ENCODE assay signal across 11 mouse cellular contexts in the genomic region with DNA sequence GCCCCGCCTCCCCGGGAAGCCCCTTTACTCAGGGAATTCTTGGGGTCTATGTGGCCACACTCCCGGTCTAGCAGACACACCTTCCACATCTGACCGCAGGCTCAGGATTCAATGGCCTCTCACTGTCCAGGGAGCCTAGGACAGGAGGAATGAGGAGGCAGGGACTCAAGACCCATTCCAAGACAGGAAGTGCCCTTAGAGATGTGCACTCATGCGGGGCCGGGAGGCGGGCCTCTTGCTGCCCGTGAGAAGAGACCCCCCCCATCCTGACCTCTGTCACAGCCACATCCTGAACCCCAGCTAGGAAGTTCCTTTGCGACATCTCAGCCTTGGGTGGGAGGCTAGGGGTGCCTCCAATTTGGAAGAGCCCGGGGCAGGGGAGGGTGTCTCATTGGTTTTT. TPM values are rescaled to one million over a fixed set of nuclear protein-coding genes. Genes with fewer than 3 reads are reported as not detected.
DNase-seq lines count a peak whose midpoint lies in the region; ATAC-seq and TF ChIP-seq lines count a peak whose summit lies in the region.
"Had no signal": no experiment of that assay in that cellular context is flagged by ENCODE, and none has a peak within 500 bp of the region (broad histone marks: within the 10 kb centered on the region; RNA-seq: fewer than 3 reads in every experiment).

No protein-coding gene starts in this region.

- H3K36me3 ChIP-seq in forebrain, embryonic 11.5 days (ENCODE audit: control insufficient read depth, insufficient read depth, low read length): no peaks in the 10 kb centered on the region
- no peaks in the 10 kb centered on the region for H3K36me3 ChIP-seq in forebrain, embryonic 15.5 days
- H3K36me3 ChIP-seq in limb, embryonic 12.5 days: no peaks in the 10 kb centered on the region
- H3K36me3 ChIP-seq in thymus, adult 2 months (ENCODE audit: control insufficient read depth, insufficient read depth, low read length): no peaks in the 10 kb centered on the region
- H3K36me3 ChIP-seq: G1E; liver, embryonic 15.5 days had no signal

- H3K4me1 ChIP-seq in forebrain, embryonic 11.5 days (replicated peaks; ENCODE audit: control insufficient read depth, insufficient read depth, low read length): peaks cover 16% of the 10 kb centered on the region; the same call in 1 of the 2 replicates
- peaks cover 10% of the 10 kb centered on the region for H3K4me1 ChIP-seq in forebrain, embryonic 15.5 days
- H3K4me1 ChIP-seq in limb, embryonic 12.5 days (replicated peaks): peaks cover 28% of the 10 kb centered on the region
- H3K4me1 ChIP-seq in thymus, adult 2 months (replicated peaks; ENCODE audit: control insufficient read depth, insufficient read depth, low read length): peaks cover 6% of the 10 kb centered on the region; the same call in 1 of the 2 replicates
- H3K4me1 ChIP-seq: liver, embryonic 15.5 days had no signal

- H3K4me2 ChIP-seq in forebrain, embryonic 11.5 days (ENCODE audit: low read depth, low read length, severe bottlenecking): peak overlapping the region; percentile 15; the same call in 1 of the 2 replicates
- no peak overlapping the region for H3K4me2 ChIP-seq in forebrain, embryonic 15.5 days (replicated peaks)
- no peak overlapping the region for H3K4me2 ChIP-seq in limb, embryonic 12.5 days
- H3K4me2 ChIP-seq: liver, embryonic 15.5 days had no signal

- no peak for TF ChIP-seq POLR2A in thymus, adult 2 months (IDR thresholded peaks at IDR 0.05; ENCODE audit: control insufficient read depth, extremely low read depth, insufficient read depth, low read length, poor library complexity)

- DNase-seq in forebrain, embryonic 11.5 days (ENCODE audit: low spot score): no peak
- DNase-seq in kidney, postnatal 4 days: peak; percentile 43 to 68
- DNase-seq in kidney, postnatal 36 days: no peak
- DNase-seq in thymus, adult 2 months: no peak
- no peak for DNase-seq in spleen, postnatal 14 days (ENCODE audit: low spot score in 2 of 2)
- DNase-seq: cerebellum, adult 11 months had no signal

- TF ChIP-seq CTCF in thymus, adult 2 months (IDR thresholded peaks at IDR 0.05; ENCODE audit: borderline replicate concordance, control insufficient read depth, extremely low read depth, insufficient read depth, low read length, poor library complexity): no peak

- no peak overlapping the region for H3K27ac ChIP-seq in forebrain, embryonic 11.5 days (ENCODE audit: low read depth, low read length)
- H3K27ac ChIP-seq in forebrain, embryonic 15.5 days (replicated peaks): no peak overlapping the region
- 0 out of 2 replicates have a peak overlapping the region, but pooled peaks have one; percentile 29 for H3K27ac ChIP-seq in limb, embryonic 12.5 days
- H3K27ac ChIP-seq in thymus, adult 2 months (ENCODE audit: control insufficient read depth, insufficient read depth, low read length): no peak overlapping the region
- H3K27ac ChIP-seq: liver, embryonic 15.5 days had no signal

- 29% methylated on average over 10 of the region's 10 CpGs for WGBS in forebrain, embryonic 11.5 days
- WGBS in forebrain, embryonic 15.5 days: 27% methylated on average over 10 of the region's 10 CpGs
- WGBS in limb, embryonic 12.5 days: 47% methylated on average over 10 of the region's 10 CpGs
- WGBS in thymus, adult 2 months: 31% methylated on average over 10 of the region's 10 CpGs

- ATAC-seq in forebrain, embryonic 11.5 days (replicated peaks; ENCODE audit: low FRiP score): peak; percentile 15; the same call in 1 of the 2 replicates
- no peak for ATAC-seq in forebrain, embryonic 15.5 days (replicated peaks)
- ATAC-seq in common myeloid progenitor, adult 5-6 weeks (replicated peaks; ENCODE audit: low read depth, poor library complexity, severe bottlenecking): 0 out of 2 replicates have a peak, but pooled peaks have one; percentile 13
- ATAC-seq in limb, embryonic 12.5 days (ENCODE audit: insufficient number of reproducible peaks, insufficient read depth, low FRiP score, low TSS enrichment, low read depth): no peak

- H3K9ac ChIP-seq in forebrain, embryonic 11.5 days (ENCODE audit: low read length): no peak overlapping the region
- no peak overlapping the region for H3K9ac ChIP-seq in forebrain, embryonic 15.5 days (replicated peaks)
- H3K9ac ChIP-seq in limb, embryonic 12.5 days (replicated peaks): no peak overlapping the region
- H3K9ac ChIP-seq: liver, embryonic 15.5 days had no signal

- H3K27me3 ChIP-seq in forebrain, embryonic 11.5 days (ENCODE audit: control insufficient read depth, insufficient read depth, low read length): no peaks in the 10 kb centered on the region
- no peaks in the 10 kb centered on the region for H3K27me3 ChIP-seq in forebrain, embryonic 15.5 days
- no peaks in the 10 kb centered on the region for H3K27me3 ChIP-seq in limb, embryonic 12.5 days
- H3K27me3 ChIP-seq in thymus, adult 2 months (ENCODE audit: control insufficient read depth, insufficient read depth, low read length): no peaks in the 10 kb centered on the region

- H3K4me3 ChIP-seq in forebrain, embryonic 11.5 days (ENCODE audit: low read depth, low read length): no peak overlapping the region
- no peak overlapping the region for H3K4me3 ChIP-seq in forebrain, embryonic 15.5 days
- H3K4me3 ChIP-seq in limb, embryonic 12.5 days (replicated peaks): no peak overlapping the region
- no peak overlapping the region for H3K4me3 ChIP-seq in thymus, adult 2 months (ENCODE audit: control insufficient read depth, insufficient read depth, low read length)
- H3K4me3 ChIP-seq: liver, embryonic 15.5 days had no signal

- no peaks in the 10 kb centered on the region for H3K9me3 ChIP-seq in forebrain, embryonic 11.5 days (ENCODE audit: control insufficient read depth, low read length)
- no peaks in the 10 kb centered on the region for H3K9me3 ChIP-seq in forebrain, embryonic 15.5 days
- H3K9me3 ChIP-seq in limb, embryonic 12.5 days: peaks cover 3% of the 10 kb centered on the region; the same call in 1 of the 2 replicates
- H3K9me3 ChIP-seq: G1E; liver, embryonic 15.5 days had no signal

RNA-seq across cellular contexts. Expression of a gene that starts 3.7 kb away (rescaled TPM):
- polyA plus RNA-seq in forebrain, embryonic 11.5 days (2014; fragmentation: Nextera tagmentation; extraction: Ambion mirVana): 0.15 TPM in 1 of 2 replicates, not detected in the other
- 0.49 and 0.51 TPM in 2 replicates for polyA plus RNA-seq in forebrain, embryonic 15.5 days (2015; fragmentation: Nextera tagmentation; extraction: Ambion mirVana)
- not detected in 2 replicates for total RNA-seq in common myeloid progenitor, adult 5-6 weeks (2017)
- 0.21 and 0.36 TPM in 2 replicates for polyA plus RNA-seq in limb, embryonic 12.5 days (2016; fragmentation: Nextera tagmentation; extraction: Ambion mirVana)
- polyA plus RNA-seq in thymus, adult 2 months (2012; rRNA removed): 0.58 and 0.99 TPM in 2 replicates
- total RNA-seq: G1E had no signal
- polyA plus RNA-seq: liver, embryonic 15.5 days had no signal

Comparison
In these comparisons a context has a peak if more than half of its experiments do, and no peak if none do; other contexts are left out.
1. ATAC-seq: peak in forebrain, embryonic 11.5 days (single experiment) and common myeloid progenitor, adult 5-6 weeks (single experiment); none in forebrain, embryonic 15.5 days (single experiment) and limb, embryonic 12.5 days (single experiment).
2. DNase-seq: peak in kidney, postnatal 4 days (2 of 2); none in forebrain, embryonic 11.5 days (single experiment), kidney, postnatal 36 days (0 of 2), thymus, adult 2 months (single experiment) and spleen, postnatal 14 days (0 of 2).